Mouse (Mus musculus) adipocyte (in vitro differentiated cells): ENCODE data around the gene Ube2v1.

Source experiments
- DNase-seq: peaks from one replicate; pipeline ENCODE4 v3.0.0-alpha.2; 2016; ENCODE audit warnings: low spot score

The Ube2v1 gene

GRCm38 (mm10) chr2:167631591-167632448 lies at the start of gene Ube2v1:
TSS of gene Ube2v1 (minus strand) at chr2:167632095.
- DNase-seq: peak; percentile 98

GRCm38 (mm10) chr2:167680657-167681056 lies 48.8 kb upstream of the Ube2v1 start:
- DNase-seq: peak; percentile 59

- DNase-seq: peak; percentile 61
Measured at GRCm38 (mm10) chr2:167679902-167680430, 48.1 kb upstream of the Ube2v1 start.

GRCm38 (mm10) chr2:167678600-167678999 lies 46.7 kb upstream of the Ube2v1 start:
- no peak for DNase-seq

GRCm38 (mm10) chr2:167675120-167675909 lies 43.4 kb upstream of the Ube2v1 start:
- DNase-seq: peak; percentile 51

- DNase-seq: no peak
Measured at GRCm38 (mm10) chr2:167672212-167672685, 40.4 kb upstream of the Ube2v1 start.

GRCm38 (mm10) chr2:167671101-167671633 lies 39.3 kb upstream of the Ube2v1 start:
- peak; percentile 56 for DNase-seq

- DNase-seq: no peak
Measured at GRCm38 (mm10) chr2:167669398-167669797, 37.5 kb upstream of the Ube2v1 start.

GRCm38 (mm10) chr2:167668426-167668825 lies 36.5 kb upstream of the Ube2v1 start:
- DNase-seq: no peak

GRCm38 (mm10) chr2:167665972-167666713 lies 34.2 kb upstream of the Ube2v1 start:
- no peak for DNase-seq

GRCm38 (mm10) chr2:167662713-167663112 lies 30.8 kb upstream of the Ube2v1 start:
- no peak for DNase-seq

- peak; percentile 88 for DNase-seq
Measured at GRCm38 (mm10) chr2:167661270-167662203, 29.6 kb upstream of the Ube2v1 start, which contains the start of gene Gm20431. TSS of gene Gm20431 (minus strand) at chr2:167661496.

- no peak for DNase-seq
Measured at GRCm38 (mm10) chr2:167660611-167660971, 28.7 kb upstream of the Ube2v1 start.

GRCm38 (mm10) chr2:167659847-167660610 lies 28.1 kb upstream of the Ube2v1 start:
- DNase-seq: peak; percentile 94

- no peak for DNase-seq
Measured at GRCm38 (mm10) chr2:167659177-167659846, 27.4 kb upstream of the Ube2v1 start.

GRCm38 (mm10) chr2:167658712-167659111 lies 26.8 kb upstream of the Ube2v1 start:
- no peak for DNase-seq

- DNase-seq: no peak
Measured at GRCm38 (mm10) chr2:167657973-167658372, 26.1 kb upstream of the Ube2v1 start.

GRCm38 (mm10) chr2:167656629-167657478 lies 25.0 kb upstream of the Ube2v1 start:
- DNase-seq: peak; percentile 77
